Mouse (Mus musculus): Measurements from ENCODE around the gene Cks1b. TPM values are rescaled to one million over a fixed set of nuclear protein-coding genes. Genes with fewer than 3 reads are reported as not detected.

Cks1b gene
- total and polyA plus RNA-seq, 3 experiments = 177 to 438 (median 271) TPM

- no peak overlapping the region for H3K9ac ChIP-seq (ENCODE audit: control insufficient read depth, low read depth, low read length, poor library complexity, severe bottlenecking)
- no peaks in the 10 kb centered on the region for H3K79me2 ChIP-seq (ENCODE audit: control insufficient read depth, insufficient read depth, low read length, poor library complexity)
- no peaks in the 10 kb centered on the region for H3K27me3 ChIP-seq (ENCODE audit: control insufficient read depth in 1 of 2, insufficient read depth in 2 of 2, low read length in 2 of 2)
- peaks cover 3 to 6% of the 10 kb centered on the region in 2 experiments; a peak in 2 of 4 replicates for H3K4me1 ChIP-seq (ENCODE audit: control insufficient read depth in 1 of 2, insufficient read depth in 2 of 2, low read length in 2 of 2)
- no peak overlapping the region for H3K4me3 ChIP-seq (ENCODE audit: control insufficient read depth in 1 of 2, insufficient read depth in 1 of 2, low read depth in 2 of 2, low read length in 2 of 2)
- no peak for DNase-seq (ENCODE audit: low read depth, low spot score)
- H3K9me3 ChIP-seq (replicated peaks; ENCODE audit: insufficient read depth, low read length) = no peaks in the 10 kb centered on the region
- no peak overlapping the region for H3K27ac ChIP-seq (ENCODE audit: control insufficient read depth, low read depth, low read length)
- TF ChIP-seq CHD1 (IDR thresholded peaks at IDR 0.05; ENCODE audit: low read depth, low read length) = no peak
- peaks cover 4 to 13% of the 10 kb centered on the region in 2 experiments for H3K36me3 ChIP-seq (ENCODE audit: control insufficient read depth in 1 of 2, insufficient read depth in 2 of 2, low read length in 2 of 2)
Observed at GRCm38 (mm10) chr3:89401329-89401728, 16.9 kb downstream of the Cks1b start.

- H3K4me3 ChIP-seq (ENCODE audit: control insufficient read depth in 1 of 2, insufficient read depth in 1 of 2, low read depth in 2 of 2, low read length in 2 of 2) = peak overlapping the region; percentile 64 to 78
- no peak for DNase-seq (ENCODE audit: low read depth, low spot score)
Observed at GRCm38 (mm10) chr3:89396654-89397005, 21.6 kb downstream of the Cks1b start.

GRCm38 (mm10) chr3:89395806-89396653 lies 22.2 kb downstream of the Cks1b start:
- Histone ChIP-seq H3K36me3 (ENCODE audit: control insufficient read depth in 1 of 2, insufficient read depth in 2 of 2, low read length in 2 of 2) (peaks cover 2 to 6% of the 10 kb centered on the region in 2 experiments; a peak in 3 of 4 replicates), H3K27me3 (ENCODE audit: control insufficient read depth in 1 of 2, insufficient read depth in 2 of 2, low read length in 2 of 2) (no peaks in the 10 kb centered on the region), H3K79me2 (ENCODE audit: control insufficient read depth, insufficient read depth, low read length, poor library complexity) (peaks cover 16% of the 10 kb centered on the region), H3K9me3 (replicated peaks; ENCODE audit: insufficient read depth, low read length) (no peaks in the 10 kb centered on the region), H3K4me1 (ENCODE audit: control insufficient read depth in 1 of 2, insufficient read depth in 2 of 2, low read length in 2 of 2) (peaks cover 7 to 13% of the 10 kb centered on the region in 2 experiments), H3K9ac (ENCODE audit: control insufficient read depth, low read depth, low read length, poor library complexity, severe bottlenecking) (peak overlapping the region; percentile 73), H3K27ac (ENCODE audit: control insufficient read depth, low read depth, low read length) (peak overlapping the region; percentile 75), H3K4me3 (ENCODE audit: control insufficient read depth in 1 of 2, insufficient read depth in 1 of 2, low read depth in 2 of 2, low read length in 2 of 2) (peak overlapping the region; percentile 75 to 78)
- DNase-seq (ENCODE audit: low read depth, low spot score) = peak; percentile 91
- 0 out of 2 replicates have a peak, but pooled peaks have one; percentile 41 for TF ChIP-seq GATA1 (IDR thresholded peaks at IDR 0.05; ENCODE audit: low read depth, low read length)
- TF ChIP-seq KAT2A (conservative IDR thresholded peaks at IDR 0.05; ENCODE audit: low read depth, low read length) = no peak; the same call in 1 of the 2 replicates
- TF ChIP-seq POLR2AphosphoS2 (IDR thresholded peaks at IDR 0.05; ENCODE audit: low read length) = peak; percentile 84; the same call in 1 of the 2 replicates
- TF ChIP-seq NRF1 (IDR thresholded peaks at IDR 0.05; ENCODE audit: insufficient read depth, low read depth, low read length, poor library complexity, severe bottlenecking) = no peak
- TF ChIP-seq GABPA (IDR thresholded peaks at IDR 0.05; ENCODE audit: low read depth, low read length) = no peak
- no peak for TF ChIP-seq CHD2 (IDR thresholded peaks at IDR 0.05; ENCODE audit: low read length)
- peak; percentile 64 for TF ChIP-seq HCFC1 (IDR thresholded peaks at IDR 0.05; ENCODE audit: low read depth, low read length)
- TF ChIP-seq RAD21 (IDR thresholded peaks at IDR 0.05; ENCODE audit: low read depth, low read length) = peak; percentile 47
- TF ChIP-seq SMC3 (IDR thresholded peaks at IDR 0.05; ENCODE audit: low read depth, low read length) = peak; percentile 74
- peak; percentile 17; the same call in 1 of the 2 replicates for TF ChIP-seq TCF12 (IDR thresholded peaks at IDR 0.05; ENCODE audit: low read depth, low read length)
- no peak for TF ChIP-seq TAL1 (IDR thresholded peaks at IDR 0.05; ENCODE audit: low read length)
- TF ChIP-seq MAZ (IDR thresholded peaks at IDR 0.05; ENCODE audit: low read depth, low read length) = peak; percentile 56
- TF ChIP-seq USF1 (IDR thresholded peaks at IDR 0.05; ENCODE audit: low read depth, low read length) = 0 out of 2 replicates have a peak, but pooled peaks have one; percentile 2
- TF ChIP-seq ELF1 (IDR thresholded peaks at IDR 0.05; ENCODE audit: low read depth, low read length) = peak; percentile 42
- TF ChIP-seq ZMIZ1 (IDR thresholded peaks at IDR 0.05; ENCODE audit: low read depth, low read length) = peak; percentile 99
- no peak for TF ChIP-seq E2F4 (IDR thresholded peaks at IDR 0.05; ENCODE audit: borderline replicate concordance, low read depth, low read length)
- TF ChIP-seq ETS1 (IDR thresholded peaks at IDR 0.05; ENCODE audit: low read depth, low read length) = peak; percentile 74
- TF ChIP-seq TBP (IDR thresholded peaks at IDR 0.05; ENCODE audit: low read depth, low read length) = peak; percentile 98
- TF ChIP-seq CTCF (IDR thresholded peaks at IDR 0.05 in 2 of 3, conservative IDR thresholded peaks at IDR 0.05 in 1 of 3; ENCODE audit: control insufficient read depth in 1 of 3, insufficient read depth in 1 of 3, low read depth in 2 of 3, low read length in 3 of 3, poor library complexity in 1 of 3, severe bottlenecking in 1 of 3) = peak; percentile 91 to 97 (median 96)
- no peak for TF ChIP-seq USF2 (IDR thresholded peaks at IDR 0.05; ENCODE audit: borderline replicate concordance in 1 of 2, insufficient read depth in 1 of 2, low read depth in 1 of 2, low read length in 2 of 2)

More at GRCm38 (mm10) chr3:89396654-89397005, 21.6 kb downstream of the Cks1b start:
- 0 out of 2 replicates have a peak, but pooled peaks have one; percentile 24 for TF ChIP-seq GATA1 (IDR thresholded peaks at IDR 0.05; ENCODE audit: low read depth, low read length)
- TF ChIP-seq NRF1 (IDR thresholded peaks at IDR 0.05; ENCODE audit: insufficient read depth, low read depth, low read length, poor library complexity, severe bottlenecking) = no peak
- TF ChIP-seq ZNF384 (IDR thresholded peaks at IDR 0.05; ENCODE audit: low read depth, low read length) = no peak
- no peak for TF ChIP-seq UBTF (IDR thresholded peaks at IDR 0.05; ENCODE audit: borderline replicate concordance, insufficient read depth, low read depth, low read length)
- TF ChIP-seq RCOR1 (IDR thresholded peaks at IDR 0.05; ENCODE audit: low read depth, low read length) = 0 out of 2 replicates have a peak, but pooled peaks have one; percentile 39
- TF ChIP-seq ELF1 (IDR thresholded peaks at IDR 0.05; ENCODE audit: low read depth, low read length) = no peak; the same call in 1 of the 2 replicates
- H3K27me3 ChIP-seq (ENCODE audit: control insufficient read depth in 1 of 2, insufficient read depth in 2 of 2, low read length in 2 of 2) = no peaks in the 10 kb centered on the region
- H3K4me1 ChIP-seq (ENCODE audit: control insufficient read depth in 1 of 2, insufficient read depth in 2 of 2, low read length in 2 of 2) = peaks cover 3 to 9% of the 10 kb centered on the region in 2 experiments; a peak in 2 of 4 replicates
- H3K9me3 ChIP-seq (replicated peaks; ENCODE audit: insufficient read depth, low read length) = no peaks in the 10 kb centered on the region
- peak overlapping the region; percentile 73 for H3K9ac ChIP-seq (ENCODE audit: control insufficient read depth, low read depth, low read length, poor library complexity, severe bottlenecking)
- H3K36me3 ChIP-seq (ENCODE audit: control insufficient read depth in 1 of 2, insufficient read depth in 2 of 2, low read length in 2 of 2) = peaks cover 2 to 4% of the 10 kb centered on the region in 2 experiments; a peak in 3 of 4 replicates
- peak overlapping the region; percentile 11; the same call in 1 of the 2 replicates for H3K27ac ChIP-seq (ENCODE audit: control insufficient read depth, low read depth, low read length)
- H3K79me2 ChIP-seq (ENCODE audit: control insufficient read depth, insufficient read depth, low read length, poor library complexity) = peaks cover 12% of the 10 kb centered on the region
